Mouse (Mus musculus): ENCODE measurements around the gene Ankrd12. TPM values are rescaled to one million over a fixed set of nuclear protein-coding genes. Genes with fewer than 3 reads are reported as not detected.

Ankrd12 gene
- polyA plus RNA-seq, 1 experiment from 2014 or later, result 135 TPM

DNA sequence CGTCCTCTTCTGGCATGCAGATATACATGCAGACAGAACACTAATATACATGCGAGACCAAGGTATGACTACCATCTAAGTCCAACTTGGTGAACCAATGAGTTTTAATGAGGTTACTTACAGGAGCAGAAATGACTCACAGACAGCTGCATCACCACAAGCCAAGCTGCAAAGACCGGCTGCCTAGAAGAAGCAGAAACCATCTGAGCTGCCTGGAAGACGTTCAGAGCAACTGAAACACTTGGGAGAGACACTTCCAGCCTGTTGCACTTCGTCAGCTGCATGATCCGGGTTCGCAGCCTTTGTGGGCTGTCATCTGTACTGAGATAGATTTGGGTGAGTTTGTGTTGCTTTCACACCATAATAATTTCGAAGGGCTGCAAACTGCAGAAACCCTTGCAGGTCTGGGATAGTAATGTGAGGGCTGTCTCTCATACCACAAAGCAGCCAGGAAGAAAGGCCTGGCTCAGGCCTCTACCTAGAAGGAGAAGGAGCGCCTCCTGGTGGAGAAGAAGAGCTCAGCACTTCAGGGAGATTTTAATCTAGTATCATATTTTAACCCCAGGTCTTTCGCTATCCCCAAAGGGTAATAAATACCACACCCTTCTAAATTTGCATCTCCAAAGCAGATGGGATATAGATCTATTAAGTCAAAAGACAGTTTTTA is 29.8 kb upstream of the Ankrd12 start:
- 50% methylated on average over 10 of the region's 10 CpGs for WGBS
- no peak overlapping the region for H3K9ac ChIP-seq (replicated peaks)
- H3K4me3 ChIP-seq, result no peak overlapping the region
- no peaks in the 10 kb centered on the region for H3K36me3 ChIP-seq
- no peaks in the 10 kb centered on the region for H3K9me3 ChIP-seq
- ATAC-seq (replicated peaks), result no peak
- peaks cover 12% of the 10 kb centered on the region for H3K4me1 ChIP-seq
- H3K27me3 ChIP-seq, result no peaks in the 10 kb centered on the region
- no peak overlapping the region for H3K27ac ChIP-seq (replicated peaks)
- no peak overlapping the region for H3K4me2 ChIP-seq (replicated peaks)

DNA sequence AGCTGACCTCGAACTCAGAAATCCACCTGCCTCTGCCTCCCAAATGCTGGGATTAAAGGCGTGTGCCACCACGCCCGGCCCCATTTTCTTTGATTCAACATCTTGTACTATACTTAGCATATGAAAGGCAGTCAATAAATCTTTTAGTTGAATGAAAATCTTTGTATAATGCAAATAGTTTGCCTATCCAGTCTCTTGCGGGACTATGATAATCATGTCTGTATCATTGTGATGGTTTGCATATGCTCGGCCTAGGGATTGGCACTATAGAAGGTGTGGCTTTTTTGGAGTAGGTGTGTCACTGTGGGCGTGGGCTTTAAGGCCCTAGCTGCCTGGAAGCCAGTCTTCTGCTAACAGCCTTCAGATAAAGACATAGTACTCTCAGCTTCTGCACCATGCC is 27.2 kb upstream of the Ankrd12 start:
- H3K4me2 ChIP-seq (replicated peaks), result no peak overlapping the region
- peaks cover 20% of the 10 kb centered on the region for H3K4me1 ChIP-seq
- H3K9ac ChIP-seq (replicated peaks), result no peak overlapping the region
- no peaks in the 10 kb centered on the region for H3K36me3 ChIP-seq
- H3K4me3 ChIP-seq, result no peak overlapping the region
- no peak for ATAC-seq (replicated peaks)
- no peak overlapping the region for H3K27ac ChIP-seq (replicated peaks)
- 85% methylated on average over 7 of the region's 7 CpGs for WGBS
- H3K27me3 ChIP-seq, result no peaks in the 10 kb centered on the region
- no peaks in the 10 kb centered on the region for H3K9me3 ChIP-seq

DNA sequence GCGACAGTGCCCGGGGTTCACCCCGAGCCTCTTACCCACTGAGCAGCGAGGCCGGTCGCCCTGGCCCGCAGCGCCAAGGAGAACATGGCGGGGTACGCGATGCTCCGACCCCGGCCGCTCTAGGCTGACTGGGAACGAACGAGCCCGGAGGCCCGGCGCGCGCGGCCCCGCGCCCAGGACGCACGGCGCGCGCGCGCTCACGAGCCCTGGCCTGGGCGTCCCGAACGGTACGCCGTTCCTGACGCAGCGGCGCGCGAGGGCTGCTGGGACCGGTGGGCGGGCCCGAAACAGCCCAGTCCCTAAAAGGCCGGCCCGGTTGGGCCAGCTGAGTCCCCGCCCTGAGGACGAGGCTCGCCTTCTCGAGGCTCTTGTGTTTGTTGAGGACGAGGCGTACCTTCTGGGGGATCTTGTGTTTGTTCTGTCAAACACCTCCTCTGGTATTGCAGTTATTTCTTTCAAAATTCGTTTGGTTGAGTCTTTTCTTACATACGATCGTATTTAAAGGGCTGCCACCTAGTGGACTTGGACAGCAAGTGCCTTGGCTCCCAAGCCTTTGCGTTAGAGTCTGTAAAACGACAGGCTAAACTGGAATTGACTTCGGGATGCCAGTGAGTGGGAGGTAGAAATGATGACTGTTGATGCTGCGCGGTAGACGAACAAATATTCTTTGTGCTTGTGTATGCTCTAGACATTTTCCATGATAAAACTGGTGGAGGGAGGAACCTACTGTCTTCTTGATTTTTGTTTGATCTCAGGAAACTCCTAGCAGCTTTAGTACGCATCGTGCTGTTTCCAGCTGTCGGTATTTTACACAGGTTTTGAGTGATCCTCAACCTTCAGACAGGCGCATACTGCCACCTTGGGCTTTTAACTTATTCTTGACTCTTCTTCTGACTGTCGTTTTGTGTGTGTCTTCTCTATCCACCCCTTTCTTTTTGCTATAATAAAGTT is 24.8 kb upstream of the Ankrd12 start, which contains the start of gene Ndufv2:
Gene Ndufv2 (minus strand): TSS at position 180 of the 951 bp plus-strand sequence.
- WGBS, result under 1% methylated on average over 64 of the region's 67 CpGs
- peak; percentile 99 for ATAC-seq (replicated peaks)
- H3K27me3 ChIP-seq, result no peaks in the 10 kb centered on the region

DNA sequence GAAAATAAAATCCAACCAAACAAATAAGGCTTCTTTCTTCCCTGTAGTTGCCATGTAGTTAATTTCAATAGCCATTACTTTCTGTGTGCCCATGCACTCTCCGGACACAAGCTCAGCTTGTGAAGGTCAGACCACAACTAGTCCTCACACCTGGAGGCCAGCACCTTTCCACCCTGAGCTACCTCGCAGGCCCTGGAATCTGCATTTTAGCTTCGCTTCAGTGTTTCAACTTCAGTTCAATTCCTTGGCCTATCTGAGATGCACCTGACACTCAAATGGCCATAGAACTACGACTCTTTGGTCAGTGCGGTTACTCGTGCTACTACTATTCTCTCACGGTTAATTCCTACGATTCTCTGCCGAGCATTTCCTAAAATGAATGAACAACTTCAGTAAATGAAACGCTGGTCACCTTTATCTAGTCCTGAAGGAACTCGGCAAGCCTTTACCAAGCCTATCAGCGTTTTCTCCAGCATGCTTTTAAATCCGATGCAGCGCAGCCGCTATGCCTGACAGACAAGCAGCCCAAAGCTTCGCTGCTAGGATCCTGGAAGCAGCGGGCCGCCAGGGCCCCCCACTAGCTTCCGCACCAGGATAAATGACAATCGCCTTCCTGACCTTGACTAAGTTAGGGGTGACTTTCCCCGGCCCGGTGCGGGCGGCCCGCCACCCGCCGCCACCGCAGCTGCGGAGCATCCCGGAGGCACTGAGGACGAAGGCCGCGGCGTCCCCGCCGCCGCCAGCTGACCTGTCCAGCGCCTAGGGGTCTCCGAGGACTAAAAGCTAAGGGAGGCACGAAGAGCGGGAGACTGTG is 23.9 kb upstream of the Ankrd12 start:
- H3K4me3 ChIP-seq, result peak overlapping the region; percentile 61
- no peaks in the 10 kb centered on the region for H3K36me3 ChIP-seq
- no peaks in the 10 kb centered on the region for H3K27me3 ChIP-seq
- ATAC-seq (replicated peaks), result no peak; the same call in 1 of the 2 replicates
- H3K9ac ChIP-seq (replicated peaks), result peak overlapping the region; percentile 81
- 1% methylated on average over 41 of the region's 41 CpGs for WGBS
- H3K27ac ChIP-seq (replicated peaks), result peak overlapping the region; percentile 97
- H3K9me3 ChIP-seq, result no peaks in the 10 kb centered on the region
- peaks cover 25% of the 10 kb centered on the region for H3K4me1 ChIP-seq
- peak overlapping the region; percentile 89 for H3K4me2 ChIP-seq (replicated peaks)

More for the DNA sequence above, 24.8 kb upstream of the Ankrd12 start, which contains the start of gene Ndufv2:
- Histone ChIP-seq H3K4me1 (peaks cover 25% of the 10 kb centered on the region), H3K4me3 (peak within 1 kb of the TSS; percentile 61), H3K4me2 (replicated peaks) (peak within 1 kb of the TSS; percentile 89), H3K36me3 (no peaks in the 10 kb centered on the region), H3K9ac (replicated peaks) (peak within 1 kb of the TSS; percentile 81), H3K9me3 (no peaks in the 10 kb centered on the region), H3K27ac (replicated peaks) (peak within 1 kb of the TSS; percentile 97)

DNA sequence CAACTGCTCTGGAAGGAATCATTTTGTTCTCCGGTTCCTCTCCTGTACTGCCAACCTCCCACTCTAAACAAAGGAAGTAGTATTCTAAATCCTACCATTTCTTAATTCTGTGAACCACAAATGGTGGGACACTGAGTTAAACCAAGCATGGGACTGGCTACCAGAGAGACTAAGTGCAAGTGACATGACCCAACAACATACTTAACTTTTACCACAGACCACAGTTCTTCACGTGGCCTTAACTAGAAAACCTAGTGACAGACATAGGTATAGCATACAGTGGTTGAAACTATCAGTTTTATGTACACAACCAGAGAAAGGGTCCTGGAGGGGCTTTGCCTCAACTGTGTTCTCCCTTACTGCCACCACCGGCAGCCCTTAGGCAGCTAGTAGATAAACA is 15.8 kb upstream of the Ankrd12 start:
- Histone ChIP-seq H3K27me3 (no peaks in the 10 kb centered on the region), H3K4me2 (replicated peaks) (no peak overlapping the region), H3K4me3 (no peak overlapping the region), H3K9me3 (no peaks in the 10 kb centered on the region), H3K27ac (replicated peaks) (no peak overlapping the region), H3K36me3 (peaks cover 16% of the 10 kb centered on the region), H3K4me1 (peaks cover 7% of the 10 kb centered on the region; the same call in 1 of the 2 replicates), H3K9ac (replicated peaks) (no peak overlapping the region)
- no peak for ATAC-seq (replicated peaks)
- 92% methylated on average over 3 of the region's 3 CpGs for WGBS

DNA sequence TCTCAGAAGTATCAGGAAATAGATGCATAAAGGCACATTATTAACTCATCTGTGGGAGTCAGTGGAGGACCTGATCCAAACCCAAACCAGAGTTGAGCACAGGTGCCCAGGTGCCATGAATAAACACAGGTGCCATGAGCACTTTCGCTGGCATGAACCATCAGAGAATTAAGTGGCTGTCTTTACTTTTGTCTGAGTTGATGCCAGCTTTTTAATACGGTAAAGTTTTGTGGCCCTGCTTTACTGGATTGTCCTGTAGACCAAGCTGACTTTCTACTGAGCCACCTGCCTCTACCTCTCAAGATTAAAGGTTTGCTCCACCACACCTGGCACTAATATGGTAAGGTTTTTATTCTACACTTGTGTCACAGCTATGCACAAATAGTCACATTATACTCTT is 15.2 kb upstream of the Ankrd12 start:
- Histone ChIP-seq H3K4me3 (no peak overlapping the region), H3K4me2 (replicated peaks) (no peak overlapping the region), H3K36me3 (peaks cover 20% of the 10 kb centered on the region), H3K9ac (replicated peaks) (no peak overlapping the region), H3K27me3 (no peaks in the 10 kb centered on the region), H3K9me3 (no peaks in the 10 kb centered on the region), H3K4me1 (0 out of 2 replicates have a peak, but pooled peaks cover 3% of the 10 kb centered on the region), H3K27ac (replicated peaks) (no peak overlapping the region)
- WGBS, result 92% methylated on average over 2 of the region's 2 CpGs
- ATAC-seq (replicated peaks), result no peak

DNA sequence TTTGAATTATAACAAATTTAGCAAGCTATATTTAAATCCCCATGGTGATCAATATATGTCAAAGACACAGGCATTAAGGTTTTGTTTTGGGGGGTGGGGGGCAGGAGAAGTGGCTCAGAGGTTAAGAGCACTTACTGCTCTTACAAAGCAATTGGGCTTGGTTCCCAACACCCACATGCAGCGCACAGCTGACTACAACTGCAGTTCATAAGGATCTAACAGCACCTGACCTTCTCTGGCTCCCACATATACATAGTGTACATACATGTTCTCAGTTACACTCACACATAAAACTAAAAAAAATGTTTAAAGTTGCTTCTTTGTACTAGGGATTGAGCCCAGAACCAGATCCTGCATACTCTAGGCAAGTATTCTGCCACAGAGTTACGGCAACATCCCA is 14.5 kb upstream of the Ankrd12 start:
- Histone ChIP-seq H3K27me3 (no peaks in the 10 kb centered on the region), H3K4me1 (0 out of 2 replicates have a peak, but pooled peaks cover 3% of the 10 kb centered on the region), H3K36me3 (peaks cover 25% of the 10 kb centered on the region), H3K9me3 (no peaks in the 10 kb centered on the region), H3K27ac (replicated peaks) (no peak overlapping the region), H3K9ac (replicated peaks) (no peak overlapping the region), H3K4me3 (no peak overlapping the region), H3K4me2 (replicated peaks) (no peak overlapping the region)
- no peak for ATAC-seq (replicated peaks)
- 94% methylated on average over 2 of the region's 2 CpGs for WGBS

DNA sequence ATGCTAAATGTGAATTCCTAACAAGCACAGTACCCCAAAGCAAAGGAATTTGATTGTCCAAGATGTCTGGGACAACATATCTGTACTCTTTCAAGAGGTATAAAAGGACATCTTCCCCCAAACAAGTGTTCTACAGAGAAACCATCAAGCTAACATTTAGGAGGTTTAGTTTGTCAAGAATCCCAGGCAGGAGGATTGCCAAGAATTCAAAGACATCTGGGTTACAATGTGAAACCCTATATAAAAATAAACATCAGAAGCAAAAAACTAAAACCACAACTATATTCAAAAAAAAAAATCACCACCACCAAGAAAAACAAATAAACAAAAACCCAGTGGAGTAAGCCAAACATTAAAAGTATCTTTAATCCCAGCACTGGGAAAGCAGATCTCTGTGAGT is 13.4 kb upstream of the Ankrd12 start:
- Histone ChIP-seq H3K27ac (replicated peaks) (no peak overlapping the region), H3K9me3 (no peaks in the 10 kb centered on the region), H3K9ac (replicated peaks) (no peak overlapping the region), H3K4me3 (no peak overlapping the region), H3K4me1 (0 out of 2 replicates have a peak, but pooled peaks cover 3% of the 10 kb centered on the region), H3K4me2 (replicated peaks) (no peak overlapping the region), H3K27me3 (no peaks in the 10 kb centered on the region), H3K36me3 (peaks cover 35% of the 10 kb centered on the region)
- no peak for ATAC-seq (replicated peaks)

DNA sequence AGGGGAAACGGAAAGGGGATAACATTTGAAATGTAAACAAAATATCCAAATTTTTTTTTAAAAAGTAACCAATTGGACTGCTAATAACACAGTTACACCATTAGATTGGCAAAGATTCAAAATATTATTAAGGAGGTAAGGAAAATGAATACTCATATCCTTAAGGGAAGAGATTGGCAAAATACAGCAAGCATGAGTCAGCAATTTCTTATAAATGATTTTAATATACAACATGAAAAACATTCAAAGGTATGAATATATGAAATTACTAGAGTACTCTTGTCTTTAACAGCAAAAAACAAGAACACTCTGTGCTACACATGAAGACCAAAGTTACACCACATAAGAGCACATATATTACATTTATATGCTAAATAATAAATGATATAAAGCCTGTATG is 8.1 kb upstream of the Ankrd12 start:
- no peak for ATAC-seq (replicated peaks)
- WGBS, result 97% methylated on average over 1 of the region's 1 CpGs

DNA sequence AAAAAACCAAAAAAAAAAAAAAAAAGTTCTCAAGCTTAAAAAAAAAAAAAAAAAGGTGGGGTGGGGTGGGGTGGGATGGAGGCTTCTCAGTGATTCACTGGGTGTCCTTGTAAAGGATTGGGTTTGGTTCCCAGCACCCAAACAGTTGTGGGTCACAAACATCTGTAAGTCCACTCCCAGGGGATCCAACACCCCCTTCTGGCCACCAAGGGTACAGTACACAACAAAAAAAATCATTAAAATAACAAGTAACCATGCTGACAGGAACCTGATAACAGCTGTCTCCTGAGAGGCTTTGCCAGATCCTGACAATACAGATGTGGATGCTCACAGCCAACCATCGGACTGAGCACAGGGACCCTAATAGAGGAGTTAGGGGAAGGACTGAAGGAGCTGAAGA is 7.6 kb upstream of the Ankrd12 start:
- Histone ChIP-seq H3K9ac (replicated peaks) (no peak overlapping the region), H3K36me3 (peaks cover 53% of the 10 kb centered on the region), H3K4me3 (no peak overlapping the region), H3K27ac (replicated peaks) (no peak overlapping the region), H3K9me3 (no peaks in the 10 kb centered on the region), H3K4me1 (no peaks in the 10 kb centered on the region), H3K4me2 (replicated peaks) (no peak overlapping the region), H3K27me3 (no peaks in the 10 kb centered on the region)
- ATAC-seq (replicated peaks), result no peak
- 85% methylated on average over 1 of the region's 1 CpGs for WGBS

More for the DNA sequence above, 8.1 kb upstream of the Ankrd12 start:
- Histone ChIP-seq H3K36me3 (peaks cover 49% of the 10 kb centered on the region), H3K27ac (replicated peaks) (no peak overlapping the region), H3K4me2 (replicated peaks) (no peak overlapping the region), H3K4me1 (no peaks in the 10 kb centered on the region), H3K27me3 (no peaks in the 10 kb centered on the region), H3K4me3 (no peak overlapping the region), H3K9me3 (no peaks in the 10 kb centered on the region), H3K9ac (replicated peaks) (no peak overlapping the region)

DNA sequence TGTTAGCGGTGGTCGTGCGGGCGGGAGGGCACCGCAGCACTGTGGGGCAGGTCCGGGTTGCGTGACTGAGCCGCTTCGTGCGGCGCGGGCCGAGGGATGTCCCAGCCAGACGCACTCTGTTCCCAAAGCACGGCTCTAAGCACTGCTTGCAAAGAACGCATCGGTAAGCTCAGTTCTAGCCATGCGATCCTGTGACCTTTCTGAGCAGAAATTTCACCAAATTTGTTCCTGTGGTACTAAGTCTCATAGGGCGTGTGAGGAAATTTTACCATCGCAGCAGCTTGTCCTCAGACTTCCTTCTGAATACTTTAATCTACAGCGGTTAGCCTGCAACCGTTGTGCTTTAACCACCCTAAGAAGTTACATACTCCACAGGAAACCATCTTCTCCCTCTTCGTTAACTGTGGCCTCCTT is 555 bp upstream of the Ankrd12 start:
- Histone ChIP-seq H3K9ac (replicated peaks) (peak overlapping the region; percentile 70), H3K9me3 (no peaks in the 10 kb centered on the region), H3K4me2 (replicated peaks) (peak overlapping the region; percentile 72), H3K4me3 (peak overlapping the region; percentile 81), H3K4me1 (peaks cover 27% of the 10 kb centered on the region), H3K27me3 (no peaks in the 10 kb centered on the region), H3K27ac (replicated peaks) (peak overlapping the region; percentile 94), H3K36me3 (peaks cover 28% of the 10 kb centered on the region)
- WGBS, result under 1% methylated on average over 23 of the region's 23 CpGs
- ATAC-seq (replicated peaks), result peak; percentile 75
